Mouse (Mus musculus) cortical plate, adult 2 months (tissue): ENCODE data around the gene C5ar2.

Experiments
- CTCF ChIP-seq: fragments of 200-500 bp; IDR thresholded peaks from 2 replicates; pipeline ENCODE4 v1.5.1; 2011; ENCODE audit warnings: mild to moderate bottlenecking, control low read depth, low read length; ENCODE audit not compliant: insufficient read depth; ENCODE audit errors: extremely low read depth
- POLR2A ChIP-seq: fragments of 200-500 bp; IDR thresholded peaks from 2 replicates; pipeline ENCODE4 v1.6.1; 2011; ENCODE audit warnings: mild to moderate bottlenecking, low read length, control low read depth; ENCODE audit not compliant: insufficient read depth; ENCODE audit errors: extremely low read depth

- no peak for TF ChIP-seq CTCF
- no peak for TF ChIP-seq POLR2A
Measured at GRCm38 (mm10) chr7:16284904-16285303, 41.0 kb upstream of the C5ar2 start.
